Mouse (Mus musculus) hindbrain, embryonic 11.5 days (tissue): ENCODE measurements at regions not wholly inside any gene's neighbourhood (a gene's known extent, or its start where the extent isn't known, plus 50 kb on each side); places are given as distances from the start of the nearest gene placed in this dataset.

Experiments
- ATAC-seq: fragments of 200-750 bp; cut with Nextera tagmentation; 2 replicates; pipeline ENCODE4 v1.8.0; 2017; ENCODE audit warnings: mild to moderate bottlenecking, moderate TSS enrichment, moderate library complexity; ENCODE audit not compliant: low FRiP score
- DNase-seq: peaks from one replicate; pipeline ENCODE4 v3.0.0-alpha.2; 2015; ENCODE audit warnings: low spot score
- H3K27ac ChIP-seq: fragments of 300-500 bp; sonication (generic); 2 replicates; pipeline ENCODE4 v1.5.1; 2014; ENCODE audit warnings: mild to moderate bottlenecking, low read depth, low read length
- H3K27me3 ChIP-seq: fragments of 300-500 bp; sonication (generic); 2 replicates; pipeline ENCODE4 v1.6.1; 2014; ENCODE audit warnings: mild to moderate bottlenecking, low read length, moderate library complexity, mixed read lengths; ENCODE audit not compliant: control insufficient read depth, insufficient read depth
- H3K36me3 ChIP-seq: fragments of 300-500 bp; sonication (generic); 2 replicates; pipeline ENCODE4 v1.6.1; 2014; ENCODE audit warnings: mild to moderate bottlenecking, low read length, moderate library complexity, mixed read lengths; ENCODE audit not compliant: control insufficient read depth, insufficient read depth
- H3K4me1 ChIP-seq: fragments of 300-500 bp; sonication (generic); replicated peaks from 2 replicates; pipeline ENCODE4 v1.6.1; 2014; ENCODE audit warnings: low read length, mixed read lengths; ENCODE audit not compliant: control insufficient read depth, insufficient read depth
- H3K4me2 ChIP-seq: fragments of 300-500 bp; sonication (generic); replicated peaks from 2 replicates; pipeline ENCODE4 v1.6.1; 2014; ENCODE audit warnings: mild to moderate bottlenecking, low read depth, low read length
- H3K4me3 ChIP-seq: fragments of 300-500 bp; sonication (generic); 2 replicates; pipeline ENCODE4 v1.5.1; 2014; ENCODE audit warnings: low read depth, low read length
- H3K9ac ChIP-seq: fragments of 300-500 bp; sonication (generic); 2 replicates; pipeline ENCODE4 v1.6.1; 2014; ENCODE audit warnings: low read depth, low read length
- H3K9me3 ChIP-seq: fragments of 300-500 bp; sonication (generic); 2 replicates; pipeline ENCODE4 v1.6.1; 2016; ENCODE audit warnings: low read length; ENCODE audit not compliant: control insufficient read depth
- WGBS: fragments of 180-500 bp; shearing (Covaris S2); extraction: QIAGEN DNeasy Blood & Tissue Kit; methylation state at CpG from one replicate; pipeline ENCODE4 v1.1.7; 2014; 5-methylcytosine and 5-hydroxymethylcytosine counted together

GRCm38 (mm10) chr7:68480336-68480735 lies 206.7 kb downstream of the Fam169b start:
- DNase-seq (no peak), ATAC-seq (no peak)

GRCm38 (mm10) chr7:68478044-68478443 lies 204.4 kb downstream of the Fam169b start:
- 68% methylated on average over 3 of the region's 3 CpGs for WGBS
- Histone ChIP-seq H3K4me3 (no peak overlapping the region), H3K27me3 (no peaks in the 10 kb centered on the region), H3K9me3 (no peaks in the 10 kb centered on the region), H3K4me2 (no peak overlapping the region), H3K36me3 (no peaks in the 10 kb centered on the region), H3K9ac (no peak overlapping the region), H3K4me1 (no peaks in the 10 kb centered on the region), H3K27ac (no peak overlapping the region)
- no peak for ATAC-seq
- DNase-seq = no peak

More at GRCm38 (mm10) chr7:68480336-68480735, 206.7 kb downstream of the Fam169b start:
- H3K4me1 ChIP-seq = no peaks in the 10 kb centered on the region
- H3K4me2 ChIP-seq = no peak overlapping the region
- H3K9me3 ChIP-seq = no peaks in the 10 kb centered on the region
- no peak overlapping the region for H3K9ac ChIP-seq
- no peaks in the 10 kb centered on the region for H3K27me3 ChIP-seq
- no peaks in the 10 kb centered on the region for H3K36me3 ChIP-seq
- WGBS = 59% methylated on average over 3 of the region's 3 CpGs
- no peak overlapping the region for H3K27ac ChIP-seq
- H3K4me3 ChIP-seq = no peak overlapping the region

- no peaks in the 10 kb centered on the region for H3K9me3 ChIP-seq
- no peak overlapping the region for H3K9ac ChIP-seq
- no peaks in the 10 kb centered on the region for H3K4me1 ChIP-seq
- no peak overlapping the region for H3K27ac ChIP-seq
- WGBS = 25% methylated on average over 5 of the region's 5 CpGs
- no peak for ATAC-seq
- H3K4me3 ChIP-seq = no peak overlapping the region
- no peak overlapping the region for H3K4me2 ChIP-seq
- H3K36me3 ChIP-seq = no peaks in the 10 kb centered on the region
- no peak for DNase-seq
- H3K27me3 ChIP-seq = no peaks in the 10 kb centered on the region
Observed at GRCm38 (mm10) chr7:68472800-68473199, 199.2 kb downstream of the Fam169b start.

- H3K27me3 ChIP-seq = no peaks in the 10 kb centered on the region
- no peak overlapping the region for H3K27ac ChIP-seq
- no peaks in the 10 kb centered on the region for H3K36me3 ChIP-seq
- H3K4me2 ChIP-seq = no peak overlapping the region
- no peak for ATAC-seq
- H3K9me3 ChIP-seq = no peaks in the 10 kb centered on the region
- H3K4me1 ChIP-seq = no peaks in the 10 kb centered on the region
- WGBS = 54% methylated on average over 11 of the region's 11 CpGs
- no peak overlapping the region for H3K4me3 ChIP-seq
- no peak for DNase-seq
- H3K9ac ChIP-seq = no peak overlapping the region
Observed at GRCm38 (mm10) chr7:68470983-68471382, 197.3 kb downstream of the Fam169b start.

GRCm38 (mm10) chr7:68468574-68468973 lies 194.9 kb downstream of the Fam169b start:
- H3K36me3 ChIP-seq = no peaks in the 10 kb centered on the region
- WGBS = 90% methylated on average over 5 of the region's 5 CpGs
- no peak for ATAC-seq

GRCm38 (mm10) chr7:68457842-68458241 lies 184.2 kb downstream of the Fam169b start:
- H3K4me1 ChIP-seq = no peaks in the 10 kb centered on the region
- H3K4me2 ChIP-seq = no peak overlapping the region
- H3K36me3 ChIP-seq = no peaks in the 10 kb centered on the region
- no peaks in the 10 kb centered on the region for H3K27me3 ChIP-seq
- H3K4me3 ChIP-seq = no peak overlapping the region
- DNase-seq (no peak), ATAC-seq (no peak)
- H3K9me3 ChIP-seq = no peaks in the 10 kb centered on the region
- 100% methylated on average over 1 of the region's 1 CpGs for WGBS
- no peak overlapping the region for H3K9ac ChIP-seq
- H3K27ac ChIP-seq = no peak overlapping the region

More at GRCm38 (mm10) chr7:68468574-68468973, 194.9 kb downstream of the Fam169b start:
- H3K4me1 ChIP-seq = no peaks in the 10 kb centered on the region
- DNase-seq = no peak
- no peaks in the 10 kb centered on the region for H3K9me3 ChIP-seq
- H3K4me2 ChIP-seq = no peak overlapping the region
- H3K27me3 ChIP-seq = no peaks in the 10 kb centered on the region
- no peak overlapping the region for H3K27ac ChIP-seq
- no peak overlapping the region for H3K9ac ChIP-seq
- H3K4me3 ChIP-seq = no peak overlapping the region

- no peak overlapping the region for H3K4me3 ChIP-seq
- H3K9ac ChIP-seq = no peak overlapping the region
- H3K27ac ChIP-seq = no peak overlapping the region
- H3K4me1 ChIP-seq = no peaks in the 10 kb centered on the region
- 47% methylated on average over 5 of the region's 5 CpGs for WGBS
- no peak overlapping the region for H3K4me2 ChIP-seq
- DNase-seq (no peak), ATAC-seq (no peak)
- H3K36me3 ChIP-seq = no peaks in the 10 kb centered on the region
- H3K9me3 ChIP-seq = no peaks in the 10 kb centered on the region
- no peaks in the 10 kb centered on the region for H3K27me3 ChIP-seq
Observed at GRCm38 (mm10) chr7:68455451-68455850, 181.8 kb downstream of the Fam169b start.

GRCm38 (mm10) chr7:68453028-68453692 lies 179.5 kb downstream of the Fam169b start:
- Histone ChIP-seq H3K4me1 (no peaks in the 10 kb centered on the region), H3K27me3 (no peaks in the 10 kb centered on the region), H3K27ac (no peak overlapping the region), H3K9ac (no peak overlapping the region), H3K9me3 (no peaks in the 10 kb centered on the region), H3K36me3 (no peaks in the 10 kb centered on the region), H3K4me3 (no peak overlapping the region), H3K4me2 (no peak overlapping the region)
- ATAC-seq (no peak), DNase-seq (no peak)
- WGBS = 89% methylated on average over 8 of the region's 8 CpGs

GRCm38 (mm10) chr7:68444426-68445095 lies 170.9 kb downstream of the Fam169b start:
- no peaks in the 10 kb centered on the region for H3K4me1 ChIP-seq
- H3K4me3 ChIP-seq = no peak overlapping the region
- H3K27ac ChIP-seq = no peak overlapping the region
- H3K27me3 ChIP-seq = no peaks in the 10 kb centered on the region
- H3K9ac ChIP-seq = no peak overlapping the region
- no peak for DNase-seq
- no peak for ATAC-seq
- H3K4me2 ChIP-seq = no peak overlapping the region
- H3K9me3 ChIP-seq = no peaks in the 10 kb centered on the region
- no peaks in the 10 kb centered on the region for H3K36me3 ChIP-seq
- WGBS = 84% methylated on average over 11 of the region's 11 CpGs
